Mouse (Mus musculus) kidney, adult 2 months (tissue): ENCODE measurements around the gene Igf2bp2.

Experiments used
- CTCF ChIP-seq: fragments of 200-500 bp; conservative IDR thresholded peaks from 2 replicates; pipeline ENCODE4 v1.5.1; 2011; ENCODE audit warnings: low read depth, mild to moderate bottlenecking, control low read depth, low read length, moderate library complexity, mixed read lengths; ENCODE audit not compliant: insufficient read depth, insufficient read length
- POLR2A ChIP-seq: fragments of 200-500 bp; IDR thresholded peaks from one replicate; pipeline ENCODE4 v1.6.1; 2011; ENCODE audit warnings: low read depth, low read length, control low read depth

DNA sequence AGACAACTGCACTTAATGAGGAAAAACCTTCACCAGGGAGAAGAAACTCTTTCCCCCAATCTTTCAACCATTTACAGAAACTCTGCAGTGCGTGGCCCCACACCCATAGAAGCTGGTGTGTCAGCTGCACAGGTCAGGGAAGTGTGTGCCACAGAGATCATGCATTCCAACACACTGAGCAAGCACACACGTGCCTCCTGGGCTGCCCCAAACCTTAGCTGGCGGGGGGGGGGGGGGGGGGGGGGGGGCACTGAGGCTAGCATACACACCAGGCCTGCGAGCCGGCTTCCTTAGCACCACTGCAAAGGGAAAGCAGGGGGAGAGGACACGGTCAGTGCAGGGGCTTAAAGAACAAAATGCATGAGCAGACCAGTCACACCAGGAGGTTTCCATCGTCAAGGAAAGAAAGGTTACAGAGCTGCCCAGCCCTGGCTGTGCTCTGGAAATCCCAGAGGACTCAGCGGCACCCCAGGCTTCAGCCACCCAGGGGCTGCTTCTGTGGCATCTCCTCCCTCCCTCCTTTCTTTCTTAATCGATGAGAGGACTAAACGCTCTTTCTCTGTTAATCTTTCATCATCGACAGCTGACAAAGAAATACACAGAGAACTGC, 11.3 kb downstream of the Igf2bp2 start:
- no peak for TF ChIP-seq CTCF
- no peak for TF ChIP-seq POLR2A
